Mouse (Mus musculus): ENCODE measurements at regions not wholly inside any gene's neighbourhood (a gene's known extent, or its start where the extent isn't known, plus 50 kb on each side); places are given as distances from the start of the nearest gene placed in this dataset.

DNA sequence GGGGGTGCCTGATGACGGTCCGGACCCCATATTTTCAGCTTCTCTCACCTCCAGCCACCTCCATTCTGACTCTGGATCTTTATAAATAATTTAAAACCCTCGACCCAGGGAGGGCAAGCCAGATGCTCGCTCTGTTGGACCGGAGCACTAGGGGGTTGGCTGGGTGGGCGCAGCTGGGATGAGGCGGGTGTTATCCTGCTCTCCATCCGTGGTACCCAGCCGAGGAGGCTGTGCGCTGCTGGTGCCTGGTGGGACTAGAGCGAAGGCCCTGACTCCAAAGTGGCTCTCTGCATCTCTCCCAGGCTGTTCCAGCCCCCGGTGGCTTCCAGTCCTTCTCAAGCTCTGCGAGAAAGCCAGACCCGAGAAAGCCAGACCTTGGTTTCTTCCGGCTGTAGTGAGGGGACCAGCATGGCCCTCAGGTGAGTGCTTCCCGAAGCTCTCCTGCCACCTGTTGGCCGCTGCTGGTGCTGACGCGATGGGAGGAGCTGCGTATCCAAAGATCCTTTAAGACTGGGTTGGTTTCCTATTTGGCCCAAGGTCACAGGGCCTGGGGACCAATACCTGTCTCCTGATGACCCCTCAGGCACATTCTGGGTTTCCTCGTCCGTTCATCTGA lies 127.1 kb upstream of the Pitx1 start:
- peak; percentile 25 to 48 for DNase-seq

GRCm38 (mm10) chr13:55962254-55962866 lies 126.4 kb upstream of the Pitx1 start:
- intact Hi-C loops (cut with DNase I), result loop anchor here (5.0 kb wide), 2 partner anchors 110 to 360 kb away; no protein-coding TSS in a partner anchor
- no peak for DNase-seq

More for the DNA sequence above, 127.1 kb upstream of the Pitx1 start:
- intact Hi-C loops (cut with DNase I), result loop anchor here (5.0 kb wide), 2 partner anchors 111 to 361 kb away; no protein-coding TSS in a partner anchor

GRCm38 (mm10) chr13:55954346-55954745 lies 118.4 kb upstream of the Pitx1 start:
- no peak for DNase-seq
- intact Hi-C loops (cut with DNase I), result no loop called here

DNA sequence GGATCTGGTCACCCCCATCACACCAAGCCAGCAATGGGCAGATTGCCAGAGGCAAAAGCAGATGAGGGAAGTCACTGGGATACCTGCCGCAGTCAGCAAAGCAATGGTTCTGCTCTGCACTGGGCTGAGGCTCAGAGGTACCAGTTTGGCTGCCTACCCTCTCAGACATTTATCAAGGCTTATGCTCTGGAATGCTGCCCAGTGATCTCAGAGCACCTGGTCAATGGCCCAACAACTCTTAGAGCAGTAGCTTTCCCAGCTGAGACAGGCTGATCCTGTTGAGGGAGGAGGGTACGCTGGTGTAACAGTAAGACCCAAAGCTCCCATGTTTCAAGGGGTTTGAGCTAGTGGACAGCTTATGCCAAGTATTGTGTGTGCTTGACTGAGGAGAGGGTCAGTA lies 117.4 kb upstream of the Pitx1 start:
- no peak for DNase-seq
- intact Hi-C loops (cut with DNase I), result no loop called here

DNA sequence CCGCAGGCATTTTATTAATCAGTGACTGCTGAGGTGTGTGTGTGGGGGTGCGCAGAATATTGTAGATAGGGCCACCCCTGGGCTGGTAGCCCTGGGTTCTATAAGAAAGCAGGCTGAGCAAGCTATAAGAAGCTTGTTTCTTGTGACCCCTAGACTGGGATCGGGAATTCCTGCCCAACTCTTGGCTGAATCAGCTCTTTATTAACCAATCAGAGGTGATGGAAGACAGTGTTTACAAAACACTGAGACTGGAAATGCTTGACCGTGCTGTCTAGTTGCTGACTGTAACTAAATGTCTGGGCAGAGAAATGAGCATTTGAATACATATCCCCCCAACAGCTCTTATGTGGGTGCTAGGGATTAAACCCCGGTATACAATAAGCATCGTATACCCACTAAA lies 114.8 kb upstream of the Pitx1 start:
- intact Hi-C loops (cut with DNase I), result no loop called here
- no peak for DNase-seq

DNA sequence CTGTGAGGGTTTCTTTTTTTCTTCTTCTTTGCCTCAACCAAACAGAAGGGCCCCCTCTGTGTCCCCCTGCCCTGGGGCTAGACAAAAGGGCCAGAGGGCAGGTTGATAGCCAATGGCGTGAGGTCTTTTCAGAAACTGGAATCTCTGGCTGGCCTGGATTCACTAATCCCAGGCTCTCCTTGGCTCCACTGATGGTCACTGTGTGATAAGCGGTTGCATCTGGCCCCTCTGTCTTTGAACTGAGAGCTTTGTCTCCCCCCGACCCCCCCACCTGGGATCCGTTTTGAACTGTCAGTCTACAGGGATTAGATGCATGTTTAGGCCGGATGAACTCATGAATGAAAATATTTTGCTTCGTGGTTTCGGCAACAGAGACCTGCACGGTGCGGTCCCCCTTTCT lies 112.6 kb upstream of the Pitx1 start:
- DNase-seq, result no peak
- intact Hi-C loops (cut with DNase I), result no loop called here

DNA sequence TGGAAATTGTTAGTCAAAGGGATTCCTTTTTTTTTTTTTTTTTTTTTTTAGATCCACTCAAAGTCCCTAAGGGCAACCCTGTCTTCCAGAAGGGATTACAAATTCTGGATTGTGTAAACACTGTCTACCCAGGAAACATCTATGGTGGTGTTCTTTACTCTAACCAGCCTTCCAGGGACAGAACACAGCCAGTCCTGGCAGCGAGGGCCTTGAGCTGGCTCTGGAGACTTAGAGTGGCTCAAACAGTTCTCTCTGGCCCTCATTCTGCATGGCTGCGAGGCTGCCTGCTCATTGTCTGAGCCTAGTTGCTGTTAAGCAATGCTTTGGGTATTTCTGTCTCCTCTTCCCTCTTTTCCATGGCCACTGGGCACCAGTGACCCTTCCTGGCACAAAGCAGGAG lies 112.2 kb upstream of the Pitx1 start:
- intact Hi-C loops (cut with DNase I), result no loop called here
- DNase-seq, result no peak

DNA sequence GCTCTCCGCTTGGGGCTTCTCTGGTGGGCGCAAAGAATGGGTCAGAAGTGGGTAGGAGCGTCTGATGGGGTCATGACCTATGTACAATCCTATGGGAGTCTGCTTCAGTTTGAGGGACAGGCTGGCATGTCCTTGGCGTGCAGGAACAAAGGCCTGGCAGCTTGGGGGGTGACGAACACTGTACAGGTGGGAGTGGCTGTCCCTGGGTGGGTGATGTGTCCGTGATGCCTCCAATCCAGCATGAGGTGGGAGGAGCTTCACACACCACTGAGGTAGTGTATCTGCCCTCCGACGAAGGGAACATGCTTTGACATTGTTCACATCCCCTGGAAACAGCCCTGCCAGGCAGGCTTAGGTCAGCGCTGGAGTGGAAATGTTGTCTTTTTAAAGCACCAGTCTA lies 101.4 kb upstream of the Pitx1 start:
- no peak for DNase-seq
- intact Hi-C loops (cut with DNase I), result no loop called here

DNA sequence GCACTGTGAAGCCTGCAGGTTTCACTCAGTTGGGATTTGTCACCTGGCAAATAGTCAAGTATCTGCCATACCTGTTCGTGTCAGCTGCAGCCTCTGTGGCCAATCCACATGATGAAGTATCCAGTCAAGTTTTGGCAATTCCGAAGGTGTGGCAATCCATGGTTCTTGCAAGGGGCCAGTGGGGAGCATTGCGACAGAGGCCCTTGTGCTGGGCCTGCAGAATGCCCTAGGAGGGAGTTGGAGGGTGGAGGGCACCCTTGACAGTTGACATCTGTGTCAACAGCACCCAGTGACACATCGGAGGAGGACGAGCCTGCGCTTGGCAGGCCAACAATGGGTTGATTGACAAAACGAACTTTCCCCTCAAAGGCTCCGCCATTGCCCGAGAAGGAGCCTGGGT lies 101.0 kb upstream of the Pitx1 start:
- intact Hi-C loops (cut with DNase I), result no loop called here
- no peak for DNase-seq

GRCm38 (mm10) chr13:55930637-55931036 lies 94.6 kb upstream of the Pitx1 start:
- no peak for DNase-seq
- intact Hi-C loops (cut with DNase I), result no loop called here

DNA sequence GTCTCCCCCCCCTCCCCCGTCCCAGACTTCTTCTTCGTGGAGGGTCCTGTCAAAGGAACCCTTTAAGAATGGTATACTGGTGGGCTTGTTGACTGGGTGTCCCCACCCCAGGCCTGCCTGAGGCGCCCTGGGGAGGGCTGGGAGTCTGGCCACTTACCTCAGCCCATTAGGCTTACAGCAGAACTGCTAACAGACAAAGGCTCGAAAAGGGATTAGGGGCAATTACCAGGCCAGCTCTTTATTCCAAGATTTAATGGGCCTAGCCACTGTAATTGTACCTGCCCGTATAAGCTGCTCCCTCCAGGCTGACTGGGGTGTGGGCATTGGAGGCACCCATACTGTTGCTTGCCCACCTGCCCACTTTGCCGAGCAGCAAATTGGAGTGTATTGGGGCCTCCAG lies 93.8 kb upstream of the Pitx1 start:
- DNase-seq, result no peak
- intact Hi-C loops (cut with DNase I), result no loop called here

- intact Hi-C loops (cut with DNase I), result no loop called here
- DNase-seq, result no peak
Observed at GRCm38 (mm10) chr13:55923505-55924136, 87.6 kb upstream of the Pitx1 start.

DNA sequence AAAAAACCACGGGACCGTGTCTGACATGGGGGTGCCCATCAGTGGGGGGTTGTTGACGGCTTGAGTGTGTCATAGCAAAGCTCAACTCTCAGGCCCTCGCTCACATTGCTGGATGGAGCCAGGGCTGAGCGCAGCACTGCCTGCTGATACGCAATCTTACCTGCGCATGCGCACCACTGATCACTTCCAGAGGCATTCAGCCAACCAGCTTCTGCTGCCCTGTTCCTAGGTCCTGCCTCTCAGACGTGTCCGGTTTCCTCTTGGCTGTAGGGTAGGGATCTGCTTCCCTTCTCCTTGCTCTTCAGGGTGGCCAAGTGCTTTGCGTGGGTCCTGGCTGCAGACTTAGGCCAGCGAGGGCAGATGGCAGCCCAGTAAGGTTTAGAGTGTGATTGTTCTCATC lies 81.3 kb upstream of the Pitx1 start:
- intact Hi-C loops (cut with DNase I), result no loop called here
- no peak for DNase-seq

DNA sequence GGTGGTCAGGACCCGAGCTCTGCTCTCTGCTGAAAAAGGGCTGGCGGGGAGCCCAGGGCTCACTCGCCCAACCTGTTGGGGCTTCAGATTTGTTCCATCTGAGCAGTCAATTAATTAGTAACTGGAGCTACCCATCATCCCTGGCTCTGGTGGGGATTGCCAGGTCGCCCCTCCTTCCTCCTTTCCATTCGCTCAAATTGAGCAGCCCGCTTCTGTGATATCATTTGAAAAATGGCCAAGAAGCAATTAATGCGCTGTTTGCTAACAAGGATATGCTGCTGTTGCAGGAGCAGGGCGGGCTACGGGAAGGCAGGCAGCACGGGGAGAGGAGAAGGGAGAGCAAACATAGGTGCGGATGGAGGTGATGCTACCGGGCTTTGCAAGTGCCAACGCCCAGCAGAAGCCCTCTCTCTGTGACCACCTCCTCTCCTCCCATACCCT lies 76.3 kb upstream of the Pitx1 start:
- intact Hi-C loops (cut with DNase I), result no loop called here
- no peak for DNase-seq

DNA sequence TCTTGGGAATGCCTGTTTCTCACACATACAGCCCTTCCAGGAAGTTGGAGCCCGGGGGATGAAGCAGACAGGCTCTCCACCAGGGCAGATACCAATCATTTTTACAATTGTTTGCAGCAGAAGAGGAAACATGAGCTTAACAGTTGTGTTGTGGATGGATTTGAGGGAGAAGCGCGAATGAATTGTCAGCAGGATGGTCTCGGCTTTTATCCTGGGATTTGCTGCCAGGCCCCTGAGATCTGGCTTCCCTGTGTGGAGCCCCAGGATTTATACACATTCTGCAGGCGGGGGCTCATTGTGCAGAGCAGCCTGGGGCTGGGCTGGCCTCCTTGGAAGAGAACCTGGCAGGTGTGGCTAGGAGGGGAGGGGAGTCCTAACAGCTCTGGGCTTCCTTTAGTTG lies 73.9 kb upstream of the Pitx1 start:
- intact Hi-C loops (cut with DNase I), result no loop called here
- no peak for DNase-seq

DNA sequence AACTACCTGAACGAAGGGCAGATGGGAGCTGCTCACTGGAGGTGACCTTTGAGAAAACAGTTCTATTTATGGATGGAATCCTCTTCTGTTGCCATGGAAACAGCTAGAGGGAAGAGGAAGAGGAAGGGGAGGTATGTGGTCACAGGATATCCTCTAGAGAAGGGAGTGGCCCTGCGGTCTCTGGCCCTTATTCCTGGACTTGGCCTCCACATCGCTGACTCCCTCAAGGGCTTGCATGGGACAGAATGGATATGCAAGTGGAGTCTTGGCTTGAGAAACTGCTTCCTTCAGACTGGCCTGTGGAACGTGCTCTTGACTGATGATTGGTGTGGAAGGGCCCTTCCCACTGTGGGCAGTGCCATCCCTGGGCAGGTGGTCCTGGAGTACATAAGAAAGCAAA lies 68.9 kb upstream of the Pitx1 start:
- DNase-seq, result no peak
- intact Hi-C loops (cut with DNase I), result no loop called here

GRCm38 (mm10) chr13:55902255-55902654 lies 66.3 kb upstream of the Pitx1 start:
- DNase-seq, result no peak
- intact Hi-C loops (cut with DNase I), result no loop called here

- no peak for DNase-seq
- intact Hi-C loops (cut with DNase I), result no loop called here
Observed at GRCm38 (mm10) chr13:55900190-55900526, 64.2 kb upstream of the Pitx1 start.

DNA sequence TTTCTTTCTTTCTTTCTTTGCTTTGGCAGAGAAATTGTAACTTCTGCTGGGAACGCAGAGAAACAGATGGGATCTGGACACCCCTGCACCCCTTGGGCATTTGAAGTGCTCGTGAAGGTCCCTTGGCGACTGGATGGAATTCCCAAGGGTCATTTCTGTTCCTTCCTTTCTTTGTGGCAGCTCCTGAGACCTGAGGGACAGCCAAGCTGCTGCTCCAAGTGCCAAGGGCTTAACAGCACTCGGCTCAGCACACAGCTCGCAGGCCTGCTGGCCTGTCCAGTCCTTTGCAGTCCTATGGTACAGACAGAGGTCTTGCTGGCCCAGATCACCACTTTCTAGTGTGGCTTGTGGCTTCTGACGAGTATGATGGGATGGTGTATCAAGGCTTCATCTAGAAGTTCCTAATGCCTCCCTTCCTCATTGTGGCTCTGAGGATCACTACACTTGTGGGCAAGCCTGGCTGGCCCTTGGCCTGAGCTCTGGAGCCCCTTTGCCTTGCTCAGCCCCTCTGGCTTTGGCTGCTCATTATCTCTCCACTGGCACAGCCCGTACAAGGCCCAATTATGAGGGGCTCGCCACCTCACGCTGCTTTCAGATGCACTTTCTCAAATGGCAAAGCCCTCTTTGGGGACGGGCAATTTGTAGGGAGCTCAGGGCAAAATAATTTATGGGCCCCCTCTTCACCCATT lies 63.7 kb upstream of the Pitx1 start:
- intact Hi-C loops (cut with DNase I), result no loop called here
- no peak for DNase-seq

DNA sequence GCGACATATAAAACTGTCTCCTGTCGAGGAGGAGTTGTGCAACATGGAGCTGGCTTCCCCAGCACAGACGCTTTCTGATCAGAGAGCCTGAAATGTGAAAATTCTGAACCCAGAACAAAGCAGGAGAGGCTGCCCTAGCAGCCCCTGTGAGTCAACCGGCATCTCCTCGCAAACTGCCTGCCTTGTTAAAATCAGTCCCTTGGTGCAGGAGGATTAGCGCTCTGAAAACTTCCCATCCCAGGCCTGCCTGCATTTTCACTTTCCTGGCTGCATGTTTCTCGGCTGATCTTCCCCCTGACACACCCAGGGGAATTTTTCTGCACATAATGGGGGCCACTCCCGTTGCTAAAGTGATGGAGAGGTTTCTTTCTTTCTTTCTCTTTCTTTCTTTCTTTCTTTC lies 63.0 kb upstream of the Pitx1 start:
- intact Hi-C loops (cut with DNase I), result no loop called here
- no peak for DNase-seq

DNA sequence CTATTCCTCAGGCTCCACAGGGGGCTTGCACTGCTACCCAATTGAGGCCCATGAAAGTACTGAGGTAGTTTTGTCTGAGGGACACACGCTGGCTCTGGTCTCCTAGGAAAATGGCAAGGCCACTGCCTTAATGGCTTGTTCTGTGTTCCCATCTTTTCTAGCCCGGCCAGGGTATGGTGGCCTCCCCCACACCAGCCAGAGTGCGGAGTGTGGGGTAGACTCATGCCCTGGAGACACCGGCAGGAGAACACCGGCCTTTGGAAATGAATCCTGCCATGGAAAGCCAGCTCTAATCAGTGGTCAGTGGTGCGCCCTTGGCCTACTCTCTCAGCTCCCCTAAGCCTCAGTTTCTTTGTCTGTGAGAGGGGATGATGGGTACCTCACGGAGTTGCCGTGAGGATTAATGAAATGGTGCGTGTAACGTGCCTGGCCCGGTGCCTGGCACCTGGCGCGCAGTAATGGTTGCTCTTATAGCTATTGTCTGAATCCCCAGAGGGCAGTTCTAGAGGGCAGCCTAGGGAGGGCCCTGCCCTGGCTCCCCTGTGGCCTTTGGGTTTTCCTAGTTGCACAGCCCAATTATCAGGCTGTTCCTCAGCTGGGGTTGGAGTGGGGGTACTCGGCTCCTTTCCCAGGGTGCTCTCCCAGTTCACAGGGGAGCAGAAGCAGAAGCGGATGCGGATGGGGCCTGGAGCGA lies 62.4 kb upstream of the Pitx1 start:
- intact Hi-C loops (cut with DNase I), result no loop called here
- DNase-seq, result no peak

Measured in heart, postnatal 36 days (tissue).